Mouse (Mus musculus) right cerebral cortex, adult 2 months (tissue): ENCODE data around the gene Stx16.

Experiments used
- DNase-seq, 2 experiments: peaks; one replicate each; pipeline ENCODE4 v3.0.0; 2021 to 2022; ENCODE audit warnings: low spot score in 2 of 2

Gene Stx16

GRCm38 (mm10) chr2:174076433-174076824, 321 bp downstream of the Stx16 start:
- DNase-seq, result no peak

DNA sequence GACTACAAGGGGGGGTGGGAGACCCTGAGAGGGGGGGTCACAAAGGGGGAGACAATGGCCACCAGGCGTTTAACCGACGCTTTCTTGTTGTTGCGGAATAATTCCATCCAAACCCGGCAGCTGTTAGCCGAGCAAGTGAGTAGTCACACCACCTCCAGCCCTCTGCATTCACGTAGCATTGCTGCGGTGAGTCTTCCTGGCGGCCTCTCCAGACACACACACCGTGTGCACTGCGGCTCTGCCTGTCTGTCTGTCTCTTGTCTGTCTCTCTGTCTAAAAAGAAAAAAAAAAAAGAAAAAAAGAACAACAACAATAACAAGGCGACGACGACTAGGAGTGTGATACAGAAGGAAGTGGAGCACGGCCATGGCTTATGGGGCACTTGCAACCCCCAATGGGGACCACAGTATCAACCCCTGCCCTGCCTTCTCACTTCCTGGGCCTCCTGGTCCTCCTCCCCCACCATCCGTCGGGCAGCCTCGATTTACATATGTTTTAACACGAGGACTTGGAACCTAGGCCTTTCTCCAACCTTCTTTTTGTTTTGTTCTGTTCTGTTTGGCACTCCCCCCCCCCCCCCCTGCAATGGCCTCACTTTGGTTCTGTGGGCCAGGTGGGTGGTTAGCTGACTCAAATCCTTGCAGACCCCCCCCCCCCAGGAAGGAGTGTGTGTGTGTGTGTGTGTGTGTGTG, 1.0 kb downstream of the Stx16 start:
- DNase-seq, result peak in 1 of 2 experiments; percentile 10

DNA sequence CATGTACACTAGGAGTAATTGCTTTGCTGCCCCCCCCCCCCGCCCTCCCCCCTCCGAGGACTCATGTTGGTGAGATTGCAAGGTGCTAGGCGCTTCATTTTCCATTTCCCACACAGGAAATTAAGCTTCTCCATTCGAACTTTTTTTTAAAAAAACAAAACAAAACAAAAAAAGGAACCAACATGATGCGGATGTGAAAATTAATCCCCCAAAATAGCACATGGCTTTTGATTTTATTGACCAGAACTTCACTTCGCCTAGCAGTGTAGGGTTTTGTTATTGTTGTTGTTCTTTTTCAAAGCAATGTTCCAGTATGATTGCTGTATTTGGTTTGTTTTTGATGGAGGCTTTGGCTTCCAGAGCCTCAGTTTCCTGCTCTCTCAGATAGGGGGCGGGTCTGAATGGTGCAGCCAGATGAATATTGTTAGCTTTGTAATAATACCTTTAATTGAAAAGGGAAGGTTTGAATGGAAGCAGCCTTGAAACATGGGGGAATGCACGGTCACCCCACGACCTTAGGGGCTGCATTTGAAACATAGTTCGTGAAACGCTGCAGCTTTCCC, 1.7 kb downstream of the Stx16 start:
- no peak for DNase-seq

DNA sequence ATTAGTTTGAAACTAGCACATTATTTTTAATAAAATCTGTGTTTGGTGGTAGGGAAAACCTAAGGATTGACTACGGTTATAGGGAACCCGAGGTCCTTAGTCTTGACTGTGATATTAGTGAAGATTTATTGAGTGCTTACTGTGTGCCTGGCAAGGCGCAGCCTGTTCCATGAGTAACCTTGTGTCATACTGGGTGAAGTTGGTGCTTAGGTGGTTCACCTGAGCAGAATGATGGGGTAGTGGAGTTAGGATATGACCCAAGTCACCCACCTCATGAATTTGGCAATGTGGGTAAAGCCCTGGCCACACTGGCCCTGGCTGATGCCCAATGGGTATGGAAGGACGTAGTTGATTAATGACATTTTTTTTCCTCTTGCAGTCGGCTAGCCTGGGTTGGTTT, 5.7 kb downstream of the Stx16 start:
- no peak for DNase-seq

- DNase-seq, result no peak
Observed at GRCm38 (mm10) chr2:174082380-174082918, 6.3 kb downstream of the Stx16 start.

- no peak for DNase-seq
Observed at GRCm38 (mm10) chr2:174095086-174095485, 19.0 kb downstream of the Stx16 start.

- DNase-seq, result no peak
Observed at GRCm38 (mm10) chr2:174102399-174102798, 26.3 kb downstream of the Stx16 start.

DNA sequence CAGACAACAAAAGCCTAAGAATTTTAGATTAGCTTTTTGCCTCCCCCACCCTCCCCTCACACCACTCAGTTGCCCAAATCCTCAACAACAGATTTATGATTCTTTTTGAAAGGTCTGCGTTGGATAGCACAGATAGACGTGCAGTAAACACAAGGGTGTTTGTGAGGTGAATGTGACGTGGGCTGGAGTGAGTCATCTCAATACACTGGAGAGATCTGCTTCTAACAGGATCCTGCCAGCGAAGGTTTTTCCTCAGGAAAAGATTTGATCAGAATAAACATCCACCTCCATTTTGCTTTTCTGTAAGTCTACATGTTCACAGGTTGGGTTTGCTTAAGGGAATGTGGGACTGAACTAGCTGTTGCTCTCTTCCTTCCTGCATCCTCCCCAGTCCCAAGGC, 27.4 kb downstream of the Stx16 start:
- DNase-seq, result peak; percentile 15 to 29

DNA sequence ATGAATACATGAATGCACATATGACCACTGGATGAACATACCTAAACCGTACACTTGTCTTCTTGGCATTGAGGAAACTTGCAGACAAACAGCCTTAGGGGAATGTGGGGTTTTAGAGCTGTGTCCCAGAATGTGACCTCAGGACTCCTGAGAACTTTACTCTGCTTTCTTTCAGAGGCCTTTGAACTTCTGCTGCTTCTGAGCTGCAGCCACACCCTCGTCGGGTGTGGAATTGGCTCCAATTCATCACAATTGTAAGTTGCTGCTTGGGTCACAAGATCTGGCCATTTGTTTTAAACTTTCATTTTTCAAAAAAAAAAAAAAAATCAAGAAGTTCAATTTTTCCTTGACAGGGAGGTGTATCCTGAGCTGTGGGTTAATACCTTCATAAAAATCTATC, 31.3 kb downstream of the Stx16 start:
- DNase-seq, result no peak

DNA sequence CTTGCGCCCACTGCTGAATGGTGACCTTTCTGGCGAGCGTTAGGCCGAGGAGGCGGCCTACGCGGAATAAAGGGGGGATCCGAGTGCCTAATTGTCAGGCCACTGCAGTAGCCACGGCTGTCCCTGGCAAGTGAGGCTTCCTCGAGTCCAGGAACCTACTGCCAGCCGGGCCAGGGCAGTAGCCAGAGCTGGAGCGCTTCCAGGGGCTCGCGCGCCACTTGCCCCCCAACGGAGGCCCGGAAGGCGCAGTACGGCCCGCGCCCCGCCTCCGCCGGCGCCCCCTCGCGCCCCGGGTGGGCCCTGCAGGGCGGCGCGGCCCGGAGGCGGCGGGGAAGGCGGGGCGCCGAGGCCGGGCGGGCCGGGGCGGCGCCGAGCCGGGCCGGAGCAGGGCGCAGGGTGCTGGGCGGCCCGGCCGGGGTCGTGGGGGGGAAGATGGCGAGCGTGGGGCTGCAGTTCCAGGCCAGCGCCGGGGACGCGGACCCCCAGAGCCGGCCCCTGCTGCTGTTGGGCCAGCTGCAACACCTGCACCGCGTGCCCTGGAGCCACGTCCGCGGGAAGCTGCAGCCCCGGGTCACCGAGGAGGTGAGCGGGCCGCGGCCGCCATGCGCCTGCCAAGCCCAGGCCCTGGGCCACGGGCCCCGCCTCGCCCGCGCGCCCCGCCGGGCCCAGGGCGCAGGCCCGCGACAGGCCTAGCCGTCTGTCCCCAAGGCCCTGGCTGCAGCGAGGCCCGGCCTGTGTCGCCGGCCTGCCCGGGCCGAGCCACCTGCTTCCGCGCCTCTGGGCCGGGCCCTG, 34.1 kb downstream of the Stx16 start, which contains the start of gene Npepl1:
Gene Npepl1 (plus strand): TSS at position 359 of the 792 bp plus-strand sequence.
- DNase-seq, result peak in 1 of 2 experiments; percentile 54

GRCm38 (mm10) chr2:174110783-174111549, 34.9 kb downstream of the Stx16 start:
- no peak for DNase-seq

- DNase-seq, result no peak
Observed at GRCm38 (mm10) chr2:174112931-174113330, 36.8 kb downstream of the Stx16 start.

GRCm38 (mm10) chr2:174114148-174114864, 38.2 kb downstream of the Stx16 start:
- no peak for DNase-seq

- DNase-seq, result no peak
Observed at GRCm38 (mm10) chr2:174116929-174117328, 40.8 kb downstream of the Stx16 start.

DNA sequence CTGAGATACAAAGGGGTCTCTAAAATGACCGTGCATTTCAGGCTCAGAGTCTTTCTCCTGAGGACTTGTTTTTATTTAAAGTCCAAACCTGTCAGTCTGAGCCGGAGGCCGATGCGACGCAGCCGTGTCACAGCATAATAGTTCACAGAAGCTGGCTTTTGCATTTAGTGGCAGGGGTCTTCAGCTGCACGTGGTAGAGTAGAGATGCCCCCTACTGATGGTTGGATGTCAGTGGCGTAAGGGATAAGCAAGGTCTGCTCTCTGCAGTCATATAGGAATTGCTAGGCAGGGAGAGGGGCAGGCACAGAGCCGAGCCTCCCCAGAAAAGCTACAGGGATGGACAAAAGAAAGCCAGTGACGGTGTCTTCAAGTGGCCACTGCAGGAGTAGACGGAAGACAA, 42.0 kb downstream of the Stx16 start:
- no peak for DNase-seq

DNA sequence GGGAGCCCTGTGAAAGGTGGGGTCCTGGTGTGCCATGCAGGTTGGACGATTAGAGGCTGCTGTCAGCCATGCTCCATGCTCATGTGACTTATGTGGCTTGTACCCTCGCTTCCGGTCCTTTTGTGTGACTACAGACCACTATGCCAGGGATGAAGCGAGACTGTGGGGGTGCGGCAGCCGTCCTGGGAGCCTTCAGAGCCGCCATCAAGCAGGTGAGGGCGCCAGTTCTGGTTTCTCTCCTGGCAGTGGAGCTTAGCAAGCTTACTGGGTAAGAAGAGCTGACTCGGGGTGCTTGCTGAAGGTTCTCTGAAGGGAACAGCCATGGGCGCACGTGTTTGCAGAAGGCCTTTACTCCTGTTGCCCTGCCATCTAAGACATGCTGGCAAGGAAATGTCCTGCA, 43.2 kb downstream of the Stx16 start:
- DNase-seq, result no peak

- DNase-seq, result no peak
Observed at GRCm38 (mm10) chr2:174120631-174121030, 44.5 kb downstream of the Stx16 start.

- DNase-seq, result no peak
Observed at GRCm38 (mm10) chr2:174121411-174121947, 45.4 kb downstream of the Stx16 start.

GRCm38 (mm10) chr2:174122331-174122730, 46.2 kb downstream of the Stx16 start:
- DNase-seq, result no peak

- no peak for DNase-seq
Observed at GRCm38 (mm10) chr2:174123731-174124130, 47.6 kb downstream of the Stx16 start.
